Comparison of ENCODE assay signal across 15 mouse cellular contexts in genomic region chr3:31307936-31308335, GRCm38 (mm10). TPM values are rescaled to one million over a fixed set of nuclear protein-coding genes. Genes with fewer than 3 reads are reported as not detected.
DNase-seq lines count a peak whose midpoint lies in the region; ATAC-seq lines count a peak whose summit lies in the region.
"Had no signal": no experiment of that assay in that cellular context is flagged by ENCODE, and none has a peak within 500 bp of the region (broad histone marks: within the 10 kb centered on the region; RNA-seq: fewer than 3 reads in every experiment).

No protein-coding gene starts in this region.

- peaks cover 4% of the 10 kb centered on the region; the same call in 1 of the 2 replicates for H3K4me1 ChIP-seq in hindbrain, embryonic 16.5 days (ENCODE audit: control insufficient read depth, insufficient read depth, low read depth, low read length)
- H3K4me1 ChIP-seq: megakaryocyte, embryonic 14.5 days had no signal

- H3K27ac ChIP-seq in hindbrain, embryonic 16.5 days (ENCODE audit: low read depth, low read length): no peak overlapping the region
- H3K27ac ChIP-seq: heart, embryonic 13.5 days had no signal

- H3K4me3 ChIP-seq in hindbrain, embryonic 16.5 days (ENCODE audit: low read length): no peak overlapping the region
- H3K4me3 ChIP-seq: heart, embryonic 13.5 days; megakaryocyte, embryonic 14.5 days had no signal

- no peak for ATAC-seq in hindbrain, embryonic 16.5 days
- ATAC-seq: CD4-positive, CD25-positive, alpha-beta regulatory T cell, adult 4 months; Patski had no signal

- WGBS in hindbrain, embryonic 16.5 days: 83% methylated on average over 6 of the region's 6 CpGs

- peak overlapping the region; percentile 66 for H3K4me2 ChIP-seq in hindbrain, embryonic 16.5 days (ENCODE audit: low read length)
- H3K4me2 ChIP-seq: heart, embryonic 13.5 days had no signal

- H3K9me3 ChIP-seq in hindbrain, embryonic 16.5 days (ENCODE audit: control insufficient read depth, low read length): no peaks in the 10 kb centered on the region
- H3K9me3 ChIP-seq: heart, embryonic 13.5 days had no signal

- H3K9ac ChIP-seq in hindbrain, embryonic 16.5 days (ENCODE audit: low read depth, low read length): no peak overlapping the region
- H3K9ac ChIP-seq: heart, embryonic 13.5 days had no signal

- no peaks in the 10 kb centered on the region for H3K36me3 ChIP-seq in hindbrain, embryonic 16.5 days (ENCODE audit: control insufficient read depth, insufficient read depth, low read length)
- H3K36me3 ChIP-seq: heart, embryonic 13.5 days had no signal

- intact Hi-C loops in left cerebral cortex, postnatal 4 days (cut with DNase I): no loop called here
- intact Hi-C loops in left cerebral cortex, postnatal 10 days (cut with DNase I): loop anchor here (5.0 kb wide), 1 partner anchor 161 kb away; the partner anchor contains the start of gene Cldn11

- DNase-seq in left cerebral cortex, adult 11 months (ENCODE audit: low spot score): peak; percentile 25
- DNase-seq in left cerebral cortex, postnatal 4 days: no peak
- DNase-seq in left cerebral cortex, postnatal 10 days (ENCODE audit: extremely low spot score in 1 of 2, low spot score in 2 of 2): peak; percentile 35 to 48
- DNase-seq in right cerebral cortex, postnatal 4 days: peak; percentile 28
- DNase-seq in kidney, adult 18-20 months: no peak
- DNase-seq in MN1 (ENCODE audit: low spot score): no peak
- DNase-seq: adrenal gland, postnatal 25 days; kidney, adult 11 months; lung, adult 2 months; thymus, postnatal 25 days had no signal

- H3K27me3 ChIP-seq in hindbrain, embryonic 16.5 days (replicated peaks; ENCODE audit: control insufficient read depth, insufficient read depth, low read length): no peaks in the 10 kb centered on the region

RNA-seq across cellular contexts. Expression of gene Slc7a14, which starts 2.2 kb away (rescaled TPM):
- 10 to 100 TPM; 28.4 to 31.5 TPM for total RNA-seq in left cerebral cortex, postnatal 4 days (2021)
- polyA plus RNA-seq in hindbrain, embryonic 16.5 days (2015; fragmentation: Nextera tagmentation; extraction: Ambion mirVana): 6.8 and 8.2 TPM in 2 replicates
- 10 to 100 TPM; 34.2 to 36.5 TPM for total RNA-seq in left cerebral cortex, postnatal 10 days (2021)
- polyA plus RNA-seq: CD4-positive, CD25-positive, alpha-beta regulatory T cell, adult 4 months had no signal

Comparison
In these comparisons a context has a peak if more than half of its experiments do, and no peak if none do; other contexts are left out.
1. DNase-seq: peak in left cerebral cortex, adult 11 months (single experiment), left cerebral cortex, postnatal 10 days (2 of 2) and right cerebral cortex, postnatal 4 days (single experiment); none in left cerebral cortex, postnatal 4 days (single experiment), kidney, adult 18-20 months (single experiment) and MN1 (single experiment).